Mouse (Mus musculus) lung, embryonic 16.5 days (tissue): ENCODE data around the gene Dennd1a. TPM values are rescaled to one million over a fixed set of nuclear protein-coding genes. Genes with fewer than 3 reads are reported as not detected.

Source experiments
- ATAC-seq: fragments of 200-750 bp; cut with Nextera tagmentation; 2 replicates; pipeline ENCODE4 v1.8.0; 2017; ENCODE audit warnings: low read depth, mild to moderate bottlenecking, moderate library complexity
- H3K27ac ChIP-seq: fragments of 300-500 bp; sonication (generic); 2 replicates; pipeline ENCODE4 v1.5.1; 2014; ENCODE audit warnings: mild to moderate bottlenecking, control low read depth, low read length
- H3K27me3 ChIP-seq: fragments of 300-500 bp; sonication (generic); 2 replicates; pipeline ENCODE4 v1.6.1; 2014; ENCODE audit warnings: low read depth, low read length, mixed read lengths; ENCODE audit not compliant: control insufficient read depth, insufficient read depth
- H3K36me3 ChIP-seq: fragments of 300-500 bp; sonication (generic); 2 replicates; pipeline ENCODE4 v1.6.1; 2014; ENCODE audit warnings: low read length; ENCODE audit not compliant: control insufficient read depth, insufficient read depth
- H3K4me1 ChIP-seq: fragments of 300-500 bp; sonication (generic); replicated peaks from 2 replicates; pipeline ENCODE4 v1.6.1; 2014; ENCODE audit warnings: low read length, mixed read lengths; ENCODE audit not compliant: control insufficient read depth, insufficient read depth
- H3K4me2 ChIP-seq: fragments of 300-500 bp; sonication (generic); 2 replicates; pipeline ENCODE4 v1.6.1; 2014; ENCODE audit warnings: low read depth, low read length, control low read depth
- H3K4me3 ChIP-seq: fragments of 300-500 bp; sonication (generic); 2 replicates; pipeline ENCODE4 v1.5.1; 2014; ENCODE audit warnings: mild to moderate bottlenecking, low read length, control low read depth
- H3K9ac ChIP-seq: fragments of 300-500 bp; sonication (generic); 2 replicates; pipeline ENCODE4 v1.6.1; 2014; ENCODE audit warnings: low read length, control low read depth
- H3K9me3 ChIP-seq: fragments of 300-500 bp; sonication (generic); 2 replicates; pipeline ENCODE4 v1.6.1; 2016; ENCODE audit warnings: low read length; ENCODE audit not compliant: control insufficient read depth
- WGBS: fragments of 180-500 bp; shearing (Covaris S2); extraction: QIAGEN DNeasy Blood & Tissue Kit; methylation state at CpG from one replicate; pipeline ENCODE4 v1.1.7; 2014; 5-methylcytosine and 5-hydroxymethylcytosine counted together
- polyA plus RNA-seq: library from polyadenylated mRNA; unstranded; fragments of >200 nt; fragmentation: Nextera tagmentation; extraction: Ambion mirVana; gene quantifications from 2 replicates; pipeline ENCODE4 v1.2.1, GENCODE M21; 2015

Gene Dennd1a
- polyA plus RNA-seq, 1 experiment from 2014 or later: 11.7 TPM

- 87% methylated on average over 1 of the region's 1 CpGs for WGBS
- Histone ChIP-seq H3K27ac (no peak overlapping the region), H3K4me3 (no peak overlapping the region), H3K4me2 (no peak overlapping the region), H3K9ac (no peak overlapping the region), H3K4me1 (peaks cover 2% of the 10 kb centered on the region; the same call in 1 of the 2 replicates), H3K36me3 (no peaks in the 10 kb centered on the region), H3K9me3 (no peaks in the 10 kb centered on the region), H3K27me3 (no peaks in the 10 kb centered on the region)
- ATAC-seq: no peak
Observed at GRCm38 (mm10) chr2:37971726-37972125, 315.5 kb downstream of the Dennd1a start.

GRCm38 (mm10) chr2:37969713-37970485 is 317.3 kb downstream of the Dennd1a start:
- H3K4me2 ChIP-seq: no peak overlapping the region
- no peaks in the 10 kb centered on the region for H3K9me3 ChIP-seq
- no peak overlapping the region for H3K4me3 ChIP-seq
- no peaks in the 10 kb centered on the region for H3K27me3 ChIP-seq
- H3K27ac ChIP-seq: no peak overlapping the region
- ATAC-seq: no peak; the same call in 1 of the 2 replicates
- H3K36me3 ChIP-seq: no peaks in the 10 kb centered on the region
- H3K9ac ChIP-seq: no peak overlapping the region
- 48% methylated on average over 5 of the region's 5 CpGs for WGBS
- peaks cover 2% of the 10 kb centered on the region; the same call in 1 of the 2 replicates for H3K4me1 ChIP-seq

- Histone ChIP-seq H3K27me3 (no peaks in the 10 kb centered on the region), H3K27ac (no peak overlapping the region), H3K9me3 (no peaks in the 10 kb centered on the region), H3K4me1 (peaks cover 18% of the 10 kb centered on the region), H3K4me3 (no peak overlapping the region), H3K36me3 (no peaks in the 10 kb centered on the region), H3K9ac (no peak overlapping the region), H3K4me2 (no peak overlapping the region)
- 80% methylated on average over 4 of the region's 4 CpGs for WGBS
- no peak for ATAC-seq
Observed at GRCm38 (mm10) chr2:37964534-37964933, 322.7 kb downstream of the Dennd1a start.

- WGBS: 16% methylated on average over 4 of the region's 4 CpGs
- ATAC-seq: peak; percentile 95
- H3K9ac ChIP-seq: no peak overlapping the region
Observed at GRCm38 (mm10) chr2:37963362-37963761, 323.8 kb downstream of the Dennd1a start.

GRCm38 (mm10) chr2:37948424-37948823 is 338.8 kb downstream of the Dennd1a start:
- no peak overlapping the region for H3K9ac ChIP-seq
- no peak for ATAC-seq
- no peaks in the 10 kb centered on the region for H3K9me3 ChIP-seq
- H3K4me1 ChIP-seq: peaks cover 9% of the 10 kb centered on the region
- H3K4me2 ChIP-seq: no peak overlapping the region
- peak overlapping the region; percentile 1; the same call in 1 of the 2 replicates for H3K27ac ChIP-seq
- H3K4me3 ChIP-seq: no peak overlapping the region
- no peaks in the 10 kb centered on the region for H3K36me3 ChIP-seq
- no peaks in the 10 kb centered on the region for H3K27me3 ChIP-seq
- 26% methylated on average over 2 of the region's 2 CpGs for WGBS

More at GRCm38 (mm10) chr2:37963362-37963761, 323.8 kb downstream of the Dennd1a start:
- Histone ChIP-seq H3K27me3 (no peaks in the 10 kb centered on the region), H3K27ac (peak overlapping the region; percentile 79), H3K9me3 (no peaks in the 10 kb centered on the region), H3K4me1 (peaks cover 18% of the 10 kb centered on the region), H3K4me3 (no peak overlapping the region), H3K4me2 (no peak overlapping the region), H3K36me3 (no peaks in the 10 kb centered on the region)

- WGBS: 39% methylated on average over 9 of the region's 9 CpGs
- Histone ChIP-seq H3K4me2 (peak overlapping the region; percentile 6; the same call in 1 of the 2 replicates), H3K4me3 (no peak overlapping the region), H3K9me3 (no peaks in the 10 kb centered on the region), H3K9ac (no peak overlapping the region), H3K27ac (no peak overlapping the region), H3K4me1 (peaks cover 9% of the 10 kb centered on the region), H3K27me3 (no peaks in the 10 kb centered on the region), H3K36me3 (no peaks in the 10 kb centered on the region)
- ATAC-seq: 0 out of 2 replicates have a peak, but pooled peaks have one; percentile 31
Observed at GRCm38 (mm10) chr2:37945598-37946336, 341.4 kb downstream of the Dennd1a start.

GRCm38 (mm10) chr2:37942906-37943305 is 344.3 kb downstream of the Dennd1a start:
- H3K36me3 ChIP-seq: no peaks in the 10 kb centered on the region
- no peak overlapping the region for H3K9ac ChIP-seq
- no peak for ATAC-seq
- H3K4me3 ChIP-seq: no peak overlapping the region
- H3K4me2 ChIP-seq: no peak overlapping the region
- no peaks in the 10 kb centered on the region for H3K9me3 ChIP-seq
- WGBS: 82% methylated on average over 2 of the region's 2 CpGs
- no peak overlapping the region for H3K27ac ChIP-seq
- no peaks in the 10 kb centered on the region for H3K27me3 ChIP-seq
- peaks cover 9% of the 10 kb centered on the region for H3K4me1 ChIP-seq

GRCm38 (mm10) chr2:37941741-37942140 is 345.4 kb downstream of the Dennd1a start:
- Histone ChIP-seq H3K9ac (no peak overlapping the region), H3K27ac (no peak overlapping the region), H3K9me3 (no peaks in the 10 kb centered on the region), H3K4me1 (peaks cover 9% of the 10 kb centered on the region), H3K36me3 (no peaks in the 10 kb centered on the region), H3K27me3 (no peaks in the 10 kb centered on the region), H3K4me3 (no peak overlapping the region), H3K4me2 (no peak overlapping the region)
- no peak for ATAC-seq

GRCm38 (mm10) chr2:37940845-37941361 is 346.3 kb downstream of the Dennd1a start:
- no peak for ATAC-seq
- H3K36me3 ChIP-seq: no peaks in the 10 kb centered on the region
- no peaks in the 10 kb centered on the region for H3K9me3 ChIP-seq
- 84% methylated on average over 4 of the region's 4 CpGs for WGBS
- H3K4me2 ChIP-seq: no peak overlapping the region
- no peak overlapping the region for H3K4me3 ChIP-seq
- peaks cover 5% of the 10 kb centered on the region; the same call in 1 of the 2 replicates for H3K4me1 ChIP-seq
- no peak overlapping the region for H3K9ac ChIP-seq
- no peaks in the 10 kb centered on the region for H3K27me3 ChIP-seq
- H3K27ac ChIP-seq: no peak overlapping the region
